In genomic region chr9:113928591-113928990, GRCm38 (mm10) we compare ENCODE assay signal across 18 mouse cellular contexts. TPM values are rescaled to one million over a fixed set of nuclear protein-coding genes. Genes with fewer than 3 reads are reported as not detected.
DNase-seq lines count a peak whose midpoint lies in the region; ATAC-seq and TF ChIP-seq lines count a peak whose summit lies in the region.
"Had no signal": no experiment of that assay in that cellular context is flagged by ENCODE, and none has a peak within 500 bp of the region (broad histone marks: within the 10 kb centered on the region; RNA-seq: fewer than 3 reads in every experiment).

No protein-coding gene starts in this region.

- TF ChIP-seq POLR2A in CH12.LX (IDR thresholded peaks at IDR 0.05; ENCODE audit: low read depth, low read length): peak; percentile 65; the same call in 1 of the 2 replicates

- no peak for TF ChIP-seq RAD21 in CH12.LX (IDR thresholded peaks at IDR 0.05; ENCODE audit: low read depth, low read length)

- no peaks in the 10 kb centered on the region for H3K9me3 ChIP-seq in liver, embryonic 16.5 days (replicated peaks; ENCODE audit: control insufficient read depth, low read length)
- no peaks in the 10 kb centered on the region for H3K9me3 ChIP-seq in liver, embryonic 11.5 days (ENCODE audit: control insufficient read depth, low read length)
- no peaks in the 10 kb centered on the region for H3K9me3 ChIP-seq in CH12.LX (replicated peaks; ENCODE audit: low read length)
- H3K9me3 ChIP-seq: forebrain, embryonic 15.5 days; heart, embryonic 13.5 days; hindbrain, embryonic 12.5 days; intestine, embryonic 15.5 days; midbrain, embryonic 13.5 days; neural tube, embryonic 12.5 days had no signal

- H3K79me2 ChIP-seq in CH12.LX (replicated peaks; ENCODE audit: control insufficient read depth, extremely low read depth, insufficient read depth, poor library complexity, severe bottlenecking): peaks cover 23% of the 10 kb centered on the region

- H3K27me3 ChIP-seq in liver, embryonic 16.5 days (ENCODE audit: control insufficient read depth, insufficient read depth, low read depth, low read length): no peaks in the 10 kb centered on the region
- no peaks in the 10 kb centered on the region for H3K27me3 ChIP-seq in liver, embryonic 11.5 days (replicated peaks; ENCODE audit: control insufficient read depth, insufficient read depth, low read length)
- H3K27me3 ChIP-seq in CH12.LX (replicated peaks): no peaks in the 10 kb centered on the region
- H3K27me3 ChIP-seq: forebrain, embryonic 15.5 days; heart, embryonic 13.5 days; hindbrain, embryonic 12.5 days; intestine, embryonic 15.5 days; midbrain, embryonic 13.5 days; neural tube, embryonic 12.5 days had no signal

- no peak for DNase-seq in liver, embryonic 11.5 days (ENCODE audit: low spot score)
- peak; percentile 82 for DNase-seq in CH12.LX (ENCODE audit: extremely low read depth)
- no peak for DNase-seq in cerebellum, postnatal 14 days
- DNase-seq in adrenal gland, postnatal 25 days: no peak
- DNase-seq: adrenal gland, adult 8-10 months; cerebellum, adult 11-12 months; gastrocnemius, postnatal 10 days had no signal

- in situ Hi-C loops in CH12.LX (cut with MboI; ENCODE audit: low pct_ligation_motif_present, low pct_unique_long_range_greater_than_20kb, low sequenced_read_pairs): loop anchor here (10.0 kb wide), 1 partner anchor 184 kb away; the partner anchor contains the start of gene Clasp2

- peaks cover 17% of the 10 kb centered on the region for H3K4me1 ChIP-seq in liver, embryonic 16.5 days (ENCODE audit: control insufficient read depth, low read depth, low read length)
- peaks cover 11% of the 10 kb centered on the region for H3K4me1 ChIP-seq in liver, embryonic 11.5 days (replicated peaks; ENCODE audit: control insufficient read depth, insufficient read depth, low read length)
- peaks cover 4 to 32% of the 10 kb centered on the region in 2 experiments; a peak in 2 of 4 replicates for H3K4me1 ChIP-seq in CH12.LX (ENCODE audit: control insufficient read depth in 1 of 2, insufficient read depth in 2 of 2)

- TF ChIP-seq CTCF in CH12.LX (conservative IDR thresholded peaks at IDR 0.05 in 1 of 2, IDR thresholded peaks at IDR 0.05 in 1 of 2; ENCODE audit: low read depth in 2 of 2, low read length in 2 of 2): no peak

- WGBS in liver, embryonic 16.5 days (ENCODE audit: insufficient replicate concordance): 15% methylated on average over 4 of the region's 4 CpGs
- 51% methylated on average over 4 of the region's 4 CpGs for WGBS in liver, embryonic 11.5 days

- no peak overlapping the region for H3K9ac ChIP-seq in liver, embryonic 16.5 days (ENCODE audit: low read depth, low read length)
- H3K9ac ChIP-seq in liver, embryonic 11.5 days (ENCODE audit: low read depth, low read length): no peak overlapping the region
- H3K9ac ChIP-seq in CH12.LX (ENCODE audit: insufficient read depth, low read depth): peak overlapping the region; percentile 50; the same call in 1 of the 2 replicates
- H3K9ac ChIP-seq: forebrain, embryonic 15.5 days; heart, embryonic 13.5 days; hindbrain, embryonic 12.5 days; intestine, embryonic 15.5 days; liver, embryonic 14.5 days; midbrain, embryonic 13.5 days; neural tube, embryonic 12.5 days had no signal

- H3K4me3 ChIP-seq in liver, embryonic 16.5 days (ENCODE audit: low read depth, low read length): no peak overlapping the region
- H3K4me3 ChIP-seq in liver, embryonic 11.5 days (ENCODE audit: low read depth, low read length): no peak overlapping the region
- H3K4me3 ChIP-seq in CH12.LX (replicated peaks in 1 of 3; ENCODE audit: low read depth in 2 of 3, low read length in 2 of 3, poor library complexity in 1 of 3): peak overlapping the region in 2 of 3 experiments; percentile 28
- H3K4me3 ChIP-seq: forebrain, embryonic 15.5 days; heart, embryonic 13.5 days; hindbrain, embryonic 12.5 days; intestine, embryonic 15.5 days; midbrain, embryonic 13.5 days; neural tube, embryonic 12.5 days had no signal

- peak; percentile 64 for TF ChIP-seq EP300 in CH12.LX (IDR thresholded peaks at IDR 0.05; ENCODE audit: low read length)

- no peaks in the 10 kb centered on the region for H3K36me3 ChIP-seq in liver, embryonic 16.5 days (ENCODE audit: control insufficient read depth, insufficient read depth)
- H3K36me3 ChIP-seq in liver, embryonic 11.5 days (ENCODE audit: control insufficient read depth, insufficient read depth, low read length): no peaks in the 10 kb centered on the region
- H3K36me3 ChIP-seq in CH12.LX (replicated peaks in 1 of 2; ENCODE audit: control insufficient read depth in 1 of 2, insufficient read depth in 1 of 2, low read length in 1 of 2): peaks cover 3 to 10% of the 10 kb centered on the region in 2 experiments
- H3K36me3 ChIP-seq: hindbrain, embryonic 12.5 days; intestine, embryonic 15.5 days had no signal

- H3K4me2 ChIP-seq in liver, embryonic 16.5 days (ENCODE audit: low read depth, low read length): no peak overlapping the region
- no peak overlapping the region for H3K4me2 ChIP-seq in liver, embryonic 11.5 days
- peak overlapping the region; percentile 88; the same call in 1 of the 2 replicates for H3K4me2 ChIP-seq in CH12.LX (ENCODE audit: insufficient read depth, low read depth, poor library complexity, severe bottlenecking)
- H3K4me2 ChIP-seq: forebrain, embryonic 15.5 days; heart, embryonic 13.5 days; hindbrain, embryonic 12.5 days; intestine, embryonic 15.5 days; midbrain, embryonic 13.5 days; neural tube, embryonic 12.5 days had no signal

- ATAC-seq in liver, embryonic 16.5 days (ENCODE audit: low read depth): no peak
- no peak for ATAC-seq in liver, embryonic 11.5 days (replicated peaks; ENCODE audit: low FRiP score)
- peak; percentile 64 for ATAC-seq in common myeloid progenitor, adult 5-6 weeks (replicated peaks; ENCODE audit: low read depth, poor library complexity, severe bottlenecking)
- peak; percentile 32; the same call in 1 of the 2 replicates for ATAC-seq in neutrophil, adult 5-6 weeks (ENCODE audit: extremely low read depth, insufficient number of reproducible peaks, low FRiP score, poor library complexity, severe bottlenecking)
- ATAC-seq: forebrain, embryonic 15.5 days; intestine, embryonic 15.5 days; midbrain, embryonic 13.5 days had no signal

- dilution Hi-C loops in CH12.LX (cut with MboI; ENCODE audit: extremely low pct_ligation_motif_present, extremely low pct_unique_long_range_greater_than_20kb, low sequenced_read_pairs): no loop called here

- H3K27ac ChIP-seq in liver, embryonic 16.5 days (ENCODE audit: low read length): peak overlapping the region; percentile 46
- no peak overlapping the region for H3K27ac ChIP-seq in liver, embryonic 11.5 days (ENCODE audit: low read depth, low read length)
- H3K27ac ChIP-seq in CH12.LX (ENCODE audit: insufficient read depth, low read depth): peak overlapping the region; percentile 73
- H3K27ac ChIP-seq: forebrain, embryonic 15.5 days; heart, embryonic 13.5 days; hindbrain, embryonic 12.5 days; intestine, embryonic 15.5 days; kidney, postnatal 0 days; liver, embryonic 14.5 days; midbrain, embryonic 13.5 days; neural tube, embryonic 12.5 days had no signal

TF ChIP-seq in CH12.LX, 34 proteins besides CTCF, POLR2A, EP300 and RAD21 (continues in another document):
- TF ChIP-seq MEF2A (IDR thresholded peaks at IDR 0.05; ENCODE audit: borderline replicate concordance, low read depth, low read length) (no peak), NELFE (IDR thresholded peaks at IDR 0.05; ENCODE audit: low read depth, low read length) (no peak), ELF1 (IDR thresholded peaks at IDR 0.05; ENCODE audit: low read depth, low read length) (no peak; the same call in 1 of the 2 replicates), MAFK (IDR thresholded peaks at IDR 0.05; ENCODE audit: insufficient replicate concordance, low read length) (no peak), HCFC1 (IDR thresholded peaks at IDR 0.05; ENCODE audit: low read depth, low read length) (no peak), RCOR1 (conservative IDR thresholded peaks at IDR 0.05; ENCODE audit: low read depth, low read length) (no peak), JUND (conservative IDR thresholded peaks at IDR 0.05; ENCODE audit: low read depth, low read length) (no peak), SIN3A (IDR thresholded peaks at IDR 0.05; ENCODE audit: low read length) (0 out of 2 replicates have a peak, but pooled peaks have one; percentile 30), MYC (IDR thresholded peaks at IDR 0.05; ENCODE audit: low read depth, low read length) (peak; percentile 75; the same call in 1 of the 2 replicates), POLR2AphosphoS2 (IDR thresholded peaks at IDR 0.05; ENCODE audit: low read depth, low read length) (no peak), NRF1 (IDR thresholded peaks at IDR 0.05; ENCODE audit: low read depth, low read length) (no peak), CHD1 (IDR thresholded peaks at IDR 0.05; ENCODE audit: low read depth, low read length) (no peak), BHLHE40 (IDR thresholded peaks at IDR 0.05; ENCODE audit: low read depth, low read length) (no peak), MAX (IDR thresholded peaks at IDR 0.05; ENCODE audit: low read length) (no peak; the same call in 1 of the 2 replicates), ZMIZ1 (IDR thresholded peaks at IDR 0.05; ENCODE audit: low read depth, low read length) (peak; percentile 30; the same call in 1 of the 2 replicates), ETS1 (conservative IDR thresholded peaks at IDR 0.05; ENCODE audit: low read depth, low read length) (0 out of 2 replicates have a peak, but pooled peaks have one; percentile 26), ZNF384 (IDR thresholded peaks at IDR 0.05; ENCODE audit: low read depth, low read length) (no peak), JUN (IDR thresholded peaks at IDR 0.05; ENCODE audit: insufficient read depth, low read depth, low read length) (no peak), PAX5 (IDR thresholded peaks at IDR 0.05; ENCODE audit: low read length) (no peak), ZC3H11A (IDR thresholded peaks at IDR 0.05; ENCODE audit: low read depth, low read length) (no peak), UBTF (IDR thresholded peaks at IDR 0.05; ENCODE audit: low read depth, low read length) (no peak), GABPA (IDR thresholded peaks at IDR 0.05; ENCODE audit: insufficient replicate concordance, low read depth, low read length) (no peak), TBP (conservative IDR thresholded peaks at IDR 0.05; ENCODE audit: low read depth, low read length) (peak; percentile 77; the same call in 1 of the 2 replicates), KAT2A (IDR thresholded peaks at IDR 0.05; ENCODE audit: insufficient replicate concordance, low read length) (no peak)

RNA-seq across cellular contexts. Expression of gene Ubp1, which starts 2.1 kb away (rescaled TPM):
- polyA plus RNA-seq in liver, embryonic 16.5 days (2015; fragmentation: Nextera tagmentation; extraction: Ambion mirVana): 41.9 and 42.0 TPM in 2 replicates
- polyA plus RNA-seq in liver, embryonic 11.5 days (2014; fragmentation: Nextera tagmentation; extraction: Ambion mirVana): 57.4 and 58.5 TPM in 2 replicates
- total RNA-seq in CH12.LX (2012; rRNA removed) (42.0 and 43.9 TPM in 2 replicates), CH12.LX (2014; rRNA removed) (51.1 and 62.0 TPM in 2 replicates)
- polyA plus RNA-seq in CH12.LX (2012; ENCODE audit: insufficient read length, low read depth): 73.0 and 73.4 TPM in 2 replicates
- 67.3 and 75.9 TPM in 2 replicates for total RNA-seq in common myeloid progenitor, adult 5-6 weeks (2017)
- 155 and 166 TPM in 2 replicates for total RNA-seq in neutrophil, adult 5-6 weeks (2017)
- 76.9 and 79.6 TPM in 2 replicates for total RNA-seq in adrenal gland, postnatal 25 days (2021)

Comparison
In these comparisons a context has a peak if more than half of its experiments do, and no peak if none do; other contexts are left out.
1. ATAC-seq: peak in common myeloid progenitor, adult 5-6 weeks (single experiment) and neutrophil, adult 5-6 weeks (single experiment); none in liver, embryonic 16.5 days (single experiment) and liver, embryonic 11.5 days (single experiment).
2. H3K4me3 ChIP-seq: peak in CH12.LX (2 of 3); none in liver, embryonic 16.5 days (single experiment) and liver, embryonic 11.5 days (single experiment).